Mouse (Mus musculus) MN1 (cell line): ENCODE results near the gene Cdh23.

ENCODE experiments used
- DNase-seq: peaks from one replicate; pipeline ENCODE4 v3.0.0-alpha.2; 2016; ENCODE audit warnings: low spot score

Gene Cdh23

GRCm38 (mm10) chr10:60473782-60474322 lies 222.4 kb downstream of the Cdh23 start:
- DNase-seq, result no peak

GRCm38 (mm10) chr10:60467752-60468151 lies 228.5 kb downstream of the Cdh23 start:
- DNase-seq, result no peak

- DNase-seq, result no peak
These were observed 232.2 kb downstream of the Cdh23 start for GRCm38 (mm10) chr10:60463953-60464647.

- DNase-seq, result no peak
These were observed 239.5 kb downstream of the Cdh23 start for GRCm38 (mm10) chr10:60456662-60457397.

- no peak for DNase-seq
These were observed 241.1 kb downstream of the Cdh23 start for GRCm38 (mm10) chr10:60455193-60455592.

GRCm38 (mm10) chr10:60447186-60447585 lies 249.1 kb downstream of the Cdh23 start:
- no peak for DNase-seq

- no peak for DNase-seq
These were observed 251.2 kb downstream of the Cdh23 start for GRCm38 (mm10) chr10:60445031-60445593.

- DNase-seq, result no peak
These were observed 253.2 kb downstream of the Cdh23 start for GRCm38 (mm10) chr10:60443078-60443477.

- DNase-seq, result no peak
These were observed 254.0 kb downstream of the Cdh23 start for GRCm38 (mm10) chr10:60442321-60442720.

- DNase-seq, result no peak
These were observed 263.6 kb downstream of the Cdh23 start for GRCm38 (mm10) chr10:60432679-60433078.

GRCm38 (mm10) chr10:60430591-60430990 lies 265.7 kb downstream of the Cdh23 start:
- no peak for DNase-seq

- no peak for DNase-seq
These were observed 266.3 kb downstream of the Cdh23 start for GRCm38 (mm10) chr10:60430001-60430400.

GRCm38 (mm10) chr10:60422756-60423155 lies 273.5 kb downstream of the Cdh23 start:
- no peak for DNase-seq

GRCm38 (mm10) chr10:60419624-60420023 lies 276.7 kb downstream of the Cdh23 start:
- no peak for DNase-seq

- DNase-seq, result peak; percentile 68
These were observed 278.2 kb downstream of the Cdh23 start for GRCm38 (mm10) chr10:60418137-60418536.

- DNase-seq, result no peak
These were observed 279.2 kb downstream of the Cdh23 start for GRCm38 (mm10) chr10:60417041-60417440.

GRCm38 (mm10) chr10:60413756-60414155 lies 282.5 kb downstream of the Cdh23 start:
- no peak for DNase-seq

- peak; percentile 30 for DNase-seq
These were observed 284.5 kb downstream of the Cdh23 start for GRCm38 (mm10) chr10:60411794-60412193.

GRCm38 (mm10) chr10:60407831-60408230 lies 288.5 kb downstream of the Cdh23 start:
- DNase-seq, result peak; percentile 67

- no peak for DNase-seq
These were observed 290.7 kb downstream of the Cdh23 start for GRCm38 (mm10) chr10:60405460-60406177.

GRCm38 (mm10) chr10:60400507-60401295 lies 295.6 kb downstream of the Cdh23 start:
- no peak for DNase-seq
